Mouse (Mus musculus): ENCODE results near the gene Mrpl11. TPM values are rescaled to one million over a fixed set of nuclear protein-coding genes. Genes with fewer than 3 reads are reported as not detected.
A peak's percentile ranks its signal among the peaks of the same experiment; 100 is the strongest.
"Not testable (repeated sequence)": the region's sequence is repeated elsewhere in the genome, so short reads cannot be mapped to it uniquely, and the experiment has no call there.

The Mrpl11 gene
- polyA plus RNA-seq, 1 experiment, result 39.9 TPM

GRCm38 (mm10) chr19:4992904-4993303, 31.0 kb downstream of the Mrpl11 start:
- DNase-seq (ENCODE audit: low read depth), result no peak

DNA sequence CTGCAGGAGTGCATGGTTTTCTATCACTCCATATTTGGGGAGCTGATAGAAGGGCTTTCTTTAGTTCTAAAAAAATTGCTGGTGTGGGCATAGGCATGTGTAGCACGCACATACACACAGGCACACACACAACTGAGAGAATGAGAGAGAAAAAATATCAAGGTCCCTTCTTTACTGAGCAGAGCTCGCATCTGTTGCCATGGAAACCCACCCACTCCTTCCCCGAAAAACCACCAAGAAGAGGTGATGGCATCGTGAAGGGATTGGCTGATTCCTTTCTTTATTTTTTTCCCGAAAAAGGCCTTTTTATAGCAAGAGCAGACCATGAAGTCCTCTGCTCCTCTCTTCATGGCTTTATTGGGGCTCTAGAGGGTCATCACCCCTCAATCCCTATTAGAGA, 32.1 kb downstream of the Mrpl11 start:
- DNase-seq (ENCODE audit: low read depth), result no peak

GRCm38 (mm10) chr19:4999445-5000140, 37.6 kb downstream of the Mrpl11 start:
- DNase-seq (ENCODE audit: low read depth), result no peak

DNA sequence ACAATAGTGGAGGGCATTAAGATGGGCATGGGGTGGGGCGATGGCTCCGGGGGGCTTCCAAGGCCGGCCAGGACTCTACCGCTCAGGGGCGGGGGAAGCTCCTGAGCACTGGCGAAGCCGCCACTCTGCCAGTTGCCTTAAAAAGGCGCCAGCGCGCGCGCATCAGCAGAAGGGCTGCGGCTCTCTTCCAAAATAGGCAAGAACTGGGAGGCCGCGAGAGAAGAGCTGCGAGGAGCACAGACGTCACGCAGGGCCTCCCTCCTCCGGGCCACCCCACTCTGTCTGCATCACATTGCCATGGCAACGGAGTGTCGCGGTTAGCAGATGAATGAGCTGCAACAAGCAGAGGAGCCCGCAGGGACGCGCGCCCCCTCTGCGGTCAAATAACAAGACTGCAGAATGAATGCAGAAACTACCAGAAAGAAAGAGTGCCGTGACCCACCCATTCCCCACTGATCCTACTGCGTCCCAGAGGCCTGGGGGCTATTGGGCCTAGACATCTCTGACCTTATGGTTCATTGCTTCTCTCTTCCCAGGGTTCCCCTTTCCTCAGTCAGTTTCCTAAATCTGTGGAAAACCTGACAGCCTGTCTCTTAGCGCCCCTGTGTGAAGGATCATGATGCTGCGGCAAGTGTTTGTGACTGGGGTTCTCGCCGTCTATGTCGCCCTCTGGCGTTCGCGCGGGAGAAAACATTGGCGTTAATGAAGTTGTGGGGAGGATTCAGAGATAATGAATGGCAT, 39.9 kb downstream of the Mrpl11 start:
- DNase-seq (ENCODE audit: low read depth), result no peak

DNA sequence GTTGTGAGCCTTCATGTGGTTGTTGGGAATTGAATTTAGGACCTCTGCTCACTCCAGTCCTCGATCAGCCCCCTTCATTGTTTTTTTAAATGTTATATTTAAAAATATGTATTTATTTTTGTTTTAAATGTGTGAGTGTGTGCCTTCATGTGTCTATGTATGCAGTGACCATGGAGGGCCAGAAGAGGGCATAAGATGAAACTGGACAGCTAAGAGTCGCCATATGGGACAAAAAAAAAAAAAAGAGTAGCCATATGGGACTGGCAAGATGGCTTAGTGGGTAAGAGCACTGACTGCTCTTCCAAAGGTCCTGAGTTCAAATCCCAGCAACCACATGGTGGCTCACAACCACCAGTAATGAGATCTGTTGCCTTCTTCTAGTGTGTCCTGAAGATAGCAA, 41.7 kb downstream of the Mrpl11 start:
- not testable (repeated sequence) for DNase-seq (ENCODE audit: low read depth)

DNA sequence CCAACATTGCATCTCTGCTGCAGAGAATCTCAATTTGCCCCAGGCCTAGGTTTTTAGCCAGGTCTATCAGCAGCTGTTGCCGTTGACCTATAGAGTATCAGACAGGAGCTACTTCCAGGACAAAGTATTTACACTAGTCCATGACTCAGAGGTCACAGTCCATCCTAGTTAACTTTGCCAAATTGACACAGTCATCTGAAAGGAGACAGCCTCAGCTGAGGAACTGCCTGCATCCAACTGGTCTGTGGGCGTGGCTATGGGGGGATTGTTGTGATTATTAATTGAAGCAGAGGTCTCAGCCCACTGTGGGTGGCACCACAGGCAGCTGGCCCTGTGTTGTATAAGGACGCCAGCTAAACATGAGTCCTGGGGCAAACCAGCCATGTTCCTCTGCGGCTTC, 43.0 kb downstream of the Mrpl11 start:
- DNase-seq (ENCODE audit: low read depth), result no peak

DNA sequence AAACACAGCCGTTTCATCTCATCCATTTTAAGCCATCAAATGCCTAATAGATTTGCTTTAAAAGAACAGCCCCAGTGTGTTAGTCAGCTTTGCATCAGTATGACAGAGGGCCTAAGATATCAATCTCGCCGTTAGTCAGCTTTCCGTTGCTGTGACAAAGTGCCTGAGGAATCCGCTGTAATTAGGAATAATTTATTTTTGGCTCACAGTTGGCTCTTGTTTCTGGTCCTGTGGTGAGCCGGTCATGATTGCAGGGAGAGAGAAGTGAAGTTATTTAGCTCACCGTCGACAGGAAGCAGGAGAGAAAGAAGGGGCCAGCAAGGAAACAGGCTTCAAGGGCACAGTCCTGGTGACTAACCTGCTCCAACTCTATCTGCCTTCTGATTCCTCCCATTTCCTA, 51.2 kb downstream of the Mrpl11 start:
- no peak for DNase-seq (ENCODE audit: low read depth)

DNA sequence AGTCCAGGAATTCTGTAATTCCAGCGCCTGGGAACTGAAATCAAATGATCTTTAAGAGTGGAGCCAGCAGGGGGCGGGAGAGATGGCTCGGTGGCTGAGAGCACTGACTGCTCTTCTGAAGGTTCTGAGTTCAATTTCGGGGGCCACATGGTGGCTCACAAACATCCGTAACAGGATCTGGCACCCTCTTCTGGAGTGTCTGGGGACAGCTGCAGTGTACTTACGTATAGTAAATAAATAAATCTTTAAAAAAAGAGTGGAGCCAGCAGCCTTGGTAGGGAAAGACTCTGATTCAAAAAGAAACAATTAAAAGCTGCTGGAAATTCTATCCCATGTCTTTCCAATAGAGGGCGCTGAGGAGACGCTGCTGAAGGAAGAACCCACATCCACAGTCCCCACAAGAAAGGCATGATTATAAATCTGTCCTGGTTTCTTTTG, 53.0 kb downstream of the Mrpl11 start:
- DNase-seq (ENCODE audit: low read depth), result no peak

DNA sequence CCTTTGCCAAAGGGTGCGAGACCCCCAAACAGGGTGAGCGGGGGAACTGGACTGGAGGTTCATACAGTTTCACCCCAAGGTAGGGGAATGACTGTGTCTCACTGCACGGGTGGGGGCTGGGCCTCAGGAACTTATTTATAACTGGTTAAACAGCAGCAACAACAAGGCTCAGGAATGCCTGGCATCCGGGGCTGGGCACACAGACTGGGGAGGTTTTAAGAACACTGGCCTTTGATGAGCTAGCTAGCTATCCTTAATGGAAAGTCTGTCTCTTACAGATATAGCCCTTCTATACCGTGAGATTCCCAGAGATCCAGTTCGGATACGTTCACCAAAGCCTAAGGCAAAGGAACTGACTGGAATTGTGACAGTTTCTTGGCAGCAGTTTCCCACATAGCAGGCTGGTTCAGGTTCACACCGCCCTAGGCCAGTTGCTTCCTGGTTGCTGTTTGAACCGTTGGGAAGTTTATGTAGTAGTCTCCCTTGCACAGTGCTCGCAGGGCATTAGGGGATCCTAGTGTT, 54.3 kb downstream of the Mrpl11 start:
- peak; percentile 95 for DNase-seq (ENCODE audit: low read depth)

Other genes with a start within 250 kb of the Mrpl11 start
- 7.6 and 8.0 TPM in 2 replicates for gene Rbm4b, start 205.7 kb upstream of the Mrpl11 start, polyA plus RNA-seq (2012; rRNA removed)
- gene Rbm4, start 168.2 kb upstream of the Mrpl11 start, polyA plus RNA-seq (2012; rRNA removed), result 37.5 and 38.3 TPM in 2 replicates
- gene Gm21992, start 150.5 kb upstream of the Mrpl11 start, polyA plus RNA-seq (2012; rRNA removed), result 15.7 and 22.5 TPM in 2 replicates
- 33.6 and 35.1 TPM in 2 replicates for gene Rbm14, start 150.5 kb upstream of the Mrpl11 start, polyA plus RNA-seq (2012; rRNA removed)
- 50.6 and 67.6 TPM in 2 replicates for gene Ccs, start 122.8 kb upstream of the Mrpl11 start, polyA plus RNA-seq (2012; rRNA removed)
- 0.22 and 0.36 TPM in 2 replicates for gene Ccdc87, start 122.8 kb upstream of the Mrpl11 start, polyA plus RNA-seq (2012; rRNA removed)
- gene Ctsf, start 107.0 kb upstream of the Mrpl11 start, polyA plus RNA-seq (2012; rRNA removed), result 96.1 and 114 TPM in 2 replicates
- gene Actn3, start 84.2 kb upstream of the Mrpl11 start, polyA plus RNA-seq (2012; rRNA removed), result 3.0 and 4.9 TPM in 2 replicates
- 31.4 and 38.7 TPM in 2 replicates for gene Zdhhc24, start 83.5 kb upstream of the Mrpl11 start, polyA plus RNA-seq (2012; rRNA removed)
- gene Bbs1, start 55.5 kb upstream of the Mrpl11 start, polyA plus RNA-seq (2012; rRNA removed), result 4.2 and 6.4 TPM in 2 replicates
- 87.4 and 96.6 TPM in 2 replicates for gene Dpp3, start 33.9 kb upstream of the Mrpl11 start, polyA plus RNA-seq (2012; rRNA removed)
- gene Peli3, start 19.0 kb upstream of the Mrpl11 start, polyA plus RNA-seq (2012; rRNA removed), result 5.1 and 6.7 TPM in 2 replicates
- 1.0 and 1.2 TPM in 2 replicates for gene Npas4, start 28.2 kb downstream of the Mrpl11 start, polyA plus RNA-seq (2012; rRNA removed)
- gene Slc29a2, start 61.7 kb downstream of the Mrpl11 start, polyA plus RNA-seq (2012; rRNA removed), result 4.3 and 5.1 TPM in 2 replicates
- 28.6 and 30.4 TPM in 2 replicates for gene B4gat1, start 76.7 kb downstream of the Mrpl11 start, polyA plus RNA-seq (2012; rRNA removed)
- gene AC124502.3, start 76.7 kb downstream of the Mrpl11 start, polyA plus RNA-seq (2012; rRNA removed), result 0.34 and 0.65 TPM in 2 replicates
- gene Brms1, start 79.2 kb downstream of the Mrpl11 start, polyA plus RNA-seq (2012; rRNA removed), result 33.0 TPM in 2 replicates
- 5.3 and 7.8 TPM in 2 replicates for gene Rin1, start 88.3 kb downstream of the Mrpl11 start, polyA plus RNA-seq (2012; rRNA removed)
- 27.7 and 39.6 TPM in 2 replicates for gene Cd248, start 105.9 kb downstream of the Mrpl11 start, polyA plus RNA-seq (2012; rRNA removed)
- 2.9 and 3.4 TPM in 2 replicates for gene Tmem151a, start 123.4 kb downstream of the Mrpl11 start, polyA plus RNA-seq (2012; rRNA removed)
- 174 and 196 TPM in 2 replicates for gene Yif1a, start 126.4 kb downstream of the Mrpl11 start, polyA plus RNA-seq (2012; rRNA removed)
- gene Cnih2, start 136.4 kb downstream of the Mrpl11 start, polyA plus RNA-seq (2012; rRNA removed), result 0.93 and 2.4 TPM in 2 replicates
- gene Rab1b, start 144.9 kb downstream of the Mrpl11 start, polyA plus RNA-seq (2012; rRNA removed), result 240 and 272 TPM in 2 replicates
- gene Klc2, start 156.4 kb downstream of the Mrpl11 start, polyA plus RNA-seq (2012; rRNA removed), result 34.7 and 39.3 TPM in 2 replicates